Mouse (Mus musculus): ENCODE results near the gene Lipc. TPM values are rescaled to one million over a fixed set of nuclear protein-coding genes. Genes with fewer than 3 reads are reported as not detected.

Gene Lipc
- polyA plus RNA-seq, 1 experiment from 2014 or later: 1.9 TPM

GRCm38 (mm10) chr9:70838132-70838911 lies 113.7 kb downstream of the Lipc start:
- no peaks in the 10 kb centered on the region for H3K36me3 ChIP-seq
- peaks cover 50% of the 10 kb centered on the region for H3K4me1 ChIP-seq
- no peaks in the 10 kb centered on the region for H3K27me3 ChIP-seq (ENCODE audit: insufficient read depth, poor library complexity, severe bottlenecking)
- peak overlapping the region; percentile 19; the same call in 1 of the 2 replicates for H3K27ac ChIP-seq
- H3K9me3 ChIP-seq: no peaks in the 10 kb centered on the region
- 67% methylated on average over 10 of the region's 10 CpGs for WGBS
- DNase-seq (ENCODE audit: low spot score): no peak
- H3K4me3 ChIP-seq: no peak overlapping the region

DNA sequence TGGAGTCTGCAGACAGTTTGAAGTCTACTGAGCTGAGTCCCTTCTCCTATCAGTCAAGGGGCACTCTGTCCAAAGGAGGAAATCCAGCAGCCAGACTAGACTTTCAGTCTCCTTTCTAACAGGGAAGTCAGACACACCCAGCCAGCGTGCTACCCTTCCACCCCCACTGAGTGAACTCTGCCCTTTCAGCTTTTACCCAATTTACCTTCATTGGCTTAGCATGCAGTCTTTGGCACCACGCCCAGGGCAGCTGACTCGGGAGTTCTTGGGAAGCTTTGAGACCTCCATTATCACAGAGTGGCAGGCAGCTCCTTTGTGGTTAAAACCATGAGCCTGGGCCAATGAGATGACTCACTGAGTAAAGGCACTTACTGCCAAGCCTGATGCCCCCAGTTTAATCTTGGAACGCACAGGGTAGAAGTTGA lies 117.3 kb downstream of the Lipc start:
- Histone ChIP-seq H3K27ac (peak overlapping the region; percentile 71), H3K27me3 (ENCODE audit: insufficient read depth, poor library complexity, severe bottlenecking) (no peaks in the 10 kb centered on the region), H3K4me3 (no peak overlapping the region), H3K4me1 (peaks cover 27% of the 10 kb centered on the region), H3K9me3 (no peaks in the 10 kb centered on the region), H3K36me3 (no peaks in the 10 kb centered on the region)
- DNase-seq (ENCODE audit: low spot score): peak; percentile 94
- WGBS: 43% methylated on average over 4 of the region's 4 CpGs

DNA sequence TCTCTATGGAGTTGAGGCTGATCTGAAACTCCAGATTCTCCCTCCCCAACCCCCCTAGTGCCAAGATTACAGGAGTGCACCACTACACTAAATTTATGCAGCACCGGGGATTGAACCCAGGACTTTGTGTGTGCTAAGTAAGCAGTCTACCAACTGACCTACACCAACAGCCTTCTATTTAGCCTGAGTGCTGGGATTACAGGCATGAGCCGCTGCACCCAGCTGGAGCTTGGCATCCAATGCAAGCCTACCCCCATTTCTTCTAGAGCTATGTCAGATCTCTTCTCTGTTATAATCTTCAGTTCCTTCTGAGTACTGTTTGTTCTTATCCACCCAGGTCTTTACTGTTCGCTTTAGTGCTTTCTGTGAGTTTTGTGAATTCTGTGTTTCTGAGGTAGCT lies 117.8 kb downstream of the Lipc start:
- WGBS: 82% methylated on average over 3 of the region's 3 CpGs

GRCm38 (mm10) chr9:70833111-70833908 lies 118.7 kb downstream of the Lipc start:
- H3K4me1 ChIP-seq: peaks cover 25% of the 10 kb centered on the region
- H3K27me3 ChIP-seq (ENCODE audit: insufficient read depth, poor library complexity, severe bottlenecking): no peaks in the 10 kb centered on the region
- no peaks in the 10 kb centered on the region for H3K9me3 ChIP-seq
- H3K27ac ChIP-seq: peak overlapping the region; percentile 71
- 84% methylated on average over 6 of the region's 6 CpGs for WGBS
- H3K36me3 ChIP-seq: no peaks in the 10 kb centered on the region
- DNase-seq (ENCODE audit: low spot score): no peak
- no peak overlapping the region for H3K4me3 ChIP-seq

More for the DNA sequence above, 117.8 kb downstream of the Lipc start:
- H3K27ac ChIP-seq: peak overlapping the region; percentile 71
- H3K4me3 ChIP-seq: no peak overlapping the region
- no peaks in the 10 kb centered on the region for H3K27me3 ChIP-seq (ENCODE audit: insufficient read depth, poor library complexity, severe bottlenecking)
- H3K9me3 ChIP-seq: no peaks in the 10 kb centered on the region
- no peak for DNase-seq (ENCODE audit: low spot score)
- H3K36me3 ChIP-seq: no peaks in the 10 kb centered on the region
- peaks cover 27% of the 10 kb centered on the region for H3K4me1 ChIP-seq

DNA sequence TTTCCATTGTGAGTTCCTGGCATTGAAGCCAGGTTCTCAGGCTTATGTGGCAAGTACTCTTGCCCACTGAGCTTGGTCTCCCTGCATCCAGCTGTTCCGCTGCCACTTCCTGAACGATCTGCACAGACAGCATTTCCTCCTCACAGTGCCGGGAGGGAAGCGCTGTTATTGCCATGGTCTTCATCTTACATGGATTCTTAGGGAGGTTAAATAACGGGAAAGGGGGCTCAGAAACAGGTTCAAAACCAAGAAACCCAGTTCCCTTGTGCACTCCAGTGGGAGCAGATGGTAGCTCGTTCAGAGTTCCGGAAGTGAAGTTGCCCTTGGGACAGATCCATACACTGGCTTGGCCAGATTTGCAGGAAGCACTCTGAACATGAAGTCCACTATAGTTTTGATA lies 119.8 kb downstream of the Lipc start:
- 76% methylated on average over 7 of the region's 7 CpGs for WGBS
- Histone ChIP-seq H3K27me3 (ENCODE audit: insufficient read depth, poor library complexity, severe bottlenecking) (no peaks in the 10 kb centered on the region), H3K27ac (no peak overlapping the region), H3K4me3 (no peak overlapping the region), H3K4me1 (peaks cover 19% of the 10 kb centered on the region), H3K9me3 (no peaks in the 10 kb centered on the region), H3K36me3 (no peaks in the 10 kb centered on the region)
- DNase-seq (ENCODE audit: low spot score): no peak

DNA sequence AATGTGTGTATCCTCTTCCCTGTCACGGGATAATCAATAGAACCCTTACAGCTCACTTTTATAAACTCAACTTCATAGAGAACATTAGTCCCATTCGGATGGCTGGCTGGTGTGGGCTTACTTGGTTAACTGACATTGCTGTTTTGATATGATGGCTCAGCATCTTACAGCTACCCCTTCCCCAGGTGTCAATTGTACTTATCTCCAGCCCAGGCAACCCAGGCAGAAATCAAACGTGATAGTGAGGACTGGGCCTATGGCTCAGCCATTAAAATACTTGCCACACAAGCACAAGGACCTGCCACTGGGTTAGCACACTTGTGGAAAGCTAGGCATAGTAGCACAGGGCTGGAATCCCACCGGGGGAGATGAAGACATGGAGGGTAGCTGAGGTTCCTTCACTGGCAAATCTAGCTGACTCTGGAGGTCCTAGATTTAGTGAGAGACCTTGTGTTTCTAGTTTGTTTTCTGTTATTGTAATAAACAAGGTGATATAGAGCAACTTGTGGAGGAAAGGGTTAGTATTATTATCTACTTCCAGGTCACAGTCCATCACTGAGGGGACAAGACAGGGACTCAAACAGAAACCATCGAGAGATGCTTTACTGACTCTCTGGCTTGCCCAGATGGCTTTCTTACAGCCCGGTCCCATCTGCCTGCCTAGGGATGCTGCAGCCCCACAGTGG lies 121.0 kb downstream of the Lipc start:
- 70% methylated on average over 6 of the region's 6 CpGs for WGBS
- DNase-seq (ENCODE audit: low spot score): no peak
- H3K4me3 ChIP-seq: no peak overlapping the region
- H3K36me3 ChIP-seq: no peaks in the 10 kb centered on the region
- H3K27me3 ChIP-seq (ENCODE audit: insufficient read depth, poor library complexity, severe bottlenecking): no peaks in the 10 kb centered on the region
- H3K27ac ChIP-seq: no peak overlapping the region
- H3K4me1 ChIP-seq: peaks cover 19% of the 10 kb centered on the region
- H3K9me3 ChIP-seq: no peaks in the 10 kb centered on the region

GRCm38 (mm10) chr9:70829784-70830488 lies 122.1 kb downstream of the Lipc start:
- Histone ChIP-seq H3K27me3 (ENCODE audit: insufficient read depth, poor library complexity, severe bottlenecking) (no peaks in the 10 kb centered on the region), H3K9me3 (no peaks in the 10 kb centered on the region), H3K27ac (no peak overlapping the region), H3K4me3 (no peak overlapping the region), H3K36me3 (no peaks in the 10 kb centered on the region), H3K4me1 (peaks cover 18% of the 10 kb centered on the region)
- WGBS: 62% methylated on average over 7 of the region's 7 CpGs
- DNase-seq (ENCODE audit: low spot score): no peak

DNA sequence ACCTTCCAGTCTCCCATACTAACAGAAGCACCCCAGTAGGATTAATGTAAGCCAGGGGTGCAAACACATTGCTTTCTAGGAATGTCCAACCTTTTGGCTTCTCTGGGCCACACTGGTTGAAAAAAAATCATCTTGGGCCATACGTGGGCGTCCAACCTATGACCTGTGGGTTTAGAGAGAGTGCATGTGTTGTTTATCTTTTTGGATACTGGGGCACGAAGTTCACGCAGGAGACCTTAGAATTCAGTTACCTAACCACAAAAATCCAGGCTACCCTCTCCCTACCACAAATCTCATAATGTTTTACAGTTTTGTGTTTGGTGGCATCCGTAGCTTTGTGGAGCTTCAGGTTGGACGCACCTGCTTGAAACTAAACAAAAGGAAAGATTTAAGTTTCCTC lies 124.1 kb downstream of the Lipc start:
- no peaks in the 10 kb centered on the region for H3K9me3 ChIP-seq
- H3K27me3 ChIP-seq (ENCODE audit: insufficient read depth, poor library complexity, severe bottlenecking): no peaks in the 10 kb centered on the region
- no peak overlapping the region for H3K27ac ChIP-seq
- peaks cover 2% of the 10 kb centered on the region; the same call in 1 of the 2 replicates for H3K4me1 ChIP-seq
- no peak for DNase-seq (ENCODE audit: low spot score)
- WGBS: 85% methylated on average over 6 of the region's 6 CpGs
- no peaks in the 10 kb centered on the region for H3K36me3 ChIP-seq
- no peak overlapping the region for H3K4me3 ChIP-seq

DNA sequence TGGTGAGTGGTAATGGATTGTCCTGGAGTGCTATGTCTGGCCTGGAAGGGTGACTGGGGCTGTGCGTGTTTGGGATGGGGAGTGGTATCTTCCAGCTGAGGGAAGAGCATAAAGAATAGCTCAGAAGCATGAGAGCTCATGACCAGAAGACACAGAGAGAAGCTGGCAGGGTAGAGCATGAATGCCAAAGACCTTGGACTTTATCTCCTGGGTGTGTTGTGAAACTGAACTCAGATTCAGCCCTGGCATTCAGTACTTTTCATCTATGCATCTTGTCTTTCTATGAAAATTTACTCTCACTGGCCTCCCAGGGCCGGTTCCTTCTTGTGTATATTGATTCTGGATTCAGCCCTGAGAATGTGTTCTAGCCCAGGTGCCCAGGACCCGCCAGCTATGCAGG lies 127.9 kb downstream of the Lipc start:
- H3K36me3 ChIP-seq: no peaks in the 10 kb centered on the region
- peaks cover 4% of the 10 kb centered on the region; the same call in 1 of the 2 replicates for H3K4me1 ChIP-seq
- DNase-seq (ENCODE audit: low spot score): no peak
- no peak overlapping the region for H3K27ac ChIP-seq
- 80% methylated on average over 3 of the region's 3 CpGs for WGBS
- H3K4me3 ChIP-seq: no peak overlapping the region
- no peaks in the 10 kb centered on the region for H3K9me3 ChIP-seq
- no peaks in the 10 kb centered on the region for H3K27me3 ChIP-seq (ENCODE audit: insufficient read depth, poor library complexity, severe bottlenecking)

DNA sequence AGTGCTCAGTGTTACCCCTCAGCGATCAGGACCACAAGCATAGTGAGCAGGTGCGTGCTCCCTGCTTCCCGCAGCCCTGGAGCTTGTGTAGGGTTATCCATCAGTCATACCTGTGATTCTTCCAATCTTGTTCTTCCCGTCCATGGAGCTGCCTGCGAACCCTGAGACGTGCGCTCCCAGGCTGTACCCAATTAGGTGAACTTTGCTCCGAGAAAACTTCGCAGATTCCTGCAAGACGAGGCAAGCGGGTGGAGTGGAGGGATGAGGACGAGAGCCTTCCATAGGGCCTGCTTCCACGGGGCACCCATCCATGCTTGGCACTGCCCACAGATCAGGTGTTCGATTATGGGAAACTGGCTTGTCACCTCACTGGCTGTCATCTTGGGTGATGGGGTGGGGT lies 133.3 kb downstream of the Lipc start:
- no peaks in the 10 kb centered on the region for H3K36me3 ChIP-seq
- DNase-seq (ENCODE audit: low spot score): no peak
- no peak overlapping the region for H3K27ac ChIP-seq
- no peaks in the 10 kb centered on the region for H3K27me3 ChIP-seq (ENCODE audit: insufficient read depth, poor library complexity, severe bottlenecking)
- peaks cover 32% of the 10 kb centered on the region for H3K4me1 ChIP-seq
- H3K9me3 ChIP-seq: no peaks in the 10 kb centered on the region
- no peak overlapping the region for H3K4me3 ChIP-seq
- 88% methylated on average over 14 of the region's 14 CpGs for whole genome bisulfite sequencing

DNA sequence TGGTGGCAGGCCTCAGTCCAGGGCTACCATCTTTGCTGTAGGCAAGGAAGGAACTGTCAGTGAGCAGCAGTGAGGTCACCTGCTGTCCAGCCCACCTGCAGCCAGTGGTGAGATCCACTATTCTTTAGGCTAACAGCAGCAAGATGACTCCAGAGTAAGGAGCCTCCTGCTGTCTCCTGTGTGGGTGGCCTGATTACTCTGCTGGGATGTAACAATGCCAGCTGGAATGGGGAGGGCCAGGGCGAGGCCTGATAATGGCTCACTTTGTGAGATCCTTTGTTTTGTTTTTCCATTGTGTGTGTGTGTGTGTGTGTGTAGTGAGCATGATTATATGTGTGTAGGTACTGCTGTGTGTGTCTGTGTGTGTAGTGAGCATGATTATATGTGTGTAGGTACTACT lies 134.6 kb downstream of the Lipc start:
- 61% methylated on average over 1 of the region's 1 CpGs for WGBS

DNA sequence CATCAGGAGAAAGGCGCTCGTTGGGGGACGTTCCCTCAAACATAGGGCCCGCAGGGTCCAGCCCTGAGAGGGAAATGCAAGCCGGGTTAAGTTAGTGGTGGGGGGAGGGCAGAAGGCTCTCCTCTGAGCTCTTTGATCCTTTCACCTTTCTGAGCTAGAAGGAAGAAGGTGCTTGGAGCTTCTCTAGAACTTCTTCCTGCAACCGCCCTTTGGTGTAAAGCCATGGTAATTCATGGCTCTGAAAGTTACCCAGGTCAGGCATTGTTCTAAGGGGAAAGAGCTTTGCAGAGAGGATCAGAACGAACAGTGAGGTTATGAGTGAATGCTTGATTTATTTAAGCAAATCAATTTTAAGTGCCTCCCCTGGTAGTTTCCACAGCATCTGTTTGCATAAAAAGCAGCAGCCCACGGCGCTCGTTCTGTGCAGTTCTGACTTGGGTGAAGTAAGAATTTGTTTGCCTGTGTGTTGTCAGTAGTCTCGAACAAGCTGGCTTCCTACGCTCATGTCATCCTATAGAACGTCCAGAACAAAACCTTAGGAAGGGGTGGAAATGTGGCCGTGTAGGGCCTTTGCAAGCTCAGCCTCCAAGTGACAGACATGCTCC lies 135.2 kb downstream of the Lipc start:
- DNase-seq (ENCODE audit: low spot score): no peak
- Histone ChIP-seq H3K36me3 (no peaks in the 10 kb centered on the region), H3K27me3 (ENCODE audit: insufficient read depth, poor library complexity, severe bottlenecking) (no peaks in the 10 kb centered on the region), H3K4me3 (no peak overlapping the region), H3K9me3 (no peaks in the 10 kb centered on the region), H3K4me1 (peaks cover 41% of the 10 kb centered on the region), H3K27ac (peak overlapping the region; percentile 59; the same call in 1 of the 2 replicates)
- WGBS: 77% methylated on average over 14 of the region's 14 CpGs

More for the DNA sequence above, 134.6 kb downstream of the Lipc start:
- H3K4me1 ChIP-seq: peaks cover 35% of the 10 kb centered on the region
- H3K27me3 ChIP-seq (ENCODE audit: insufficient read depth, poor library complexity, severe bottlenecking): no peaks in the 10 kb centered on the region
- H3K4me3 ChIP-seq: no peak overlapping the region
- DNase-seq (ENCODE audit: low spot score): no peak
- no peaks in the 10 kb centered on the region for H3K36me3 ChIP-seq
- H3K27ac ChIP-seq: peak overlapping the region; percentile 59; the same call in 1 of the 2 replicates
- H3K9me3 ChIP-seq: no peaks in the 10 kb centered on the region

All from heart, embryonic 10.5 days (tissue).